Mouse (Mus musculus): ENCODE measurements at regions not wholly inside any gene's neighbourhood (a gene's known extent, or its start where the extent isn't known, plus 50 kb on each side); places are given as distances from the start of the nearest gene placed in this dataset.

- TF ChIP-seq POLR2A (IDR thresholded peaks at IDR 0.05; ENCODE audit: borderline replicate concordance, insufficient read depth, low read length) (no peak), CTCF (IDR thresholded peaks at IDR 0.05; ENCODE audit: borderline replicate concordance, insufficient read depth, low read depth, low read length) (no peak)
Measured at GRCm38 (mm10) chr3:118494611-118495010, 67.3 kb upstream of the Dpyd start.

Data from cerebellum, adult 2 months (tissue).